Mouse (Mus musculus) midbrain, embryonic 14.5 days (tissue): ENCODE results near the gene Rnf34. TPM values are rescaled to one million over a fixed set of nuclear protein-coding genes. Genes with fewer than 3 reads are reported as not detected.

ENCODE experiments used
- ATAC-seq: fragments of 200-750 bp; cut with Nextera tagmentation; 2 replicates; pipeline ENCODE4 v1.8.0; 2017; ENCODE audit warnings: moderate number of reproducible peaks, moderate library complexity; ENCODE audit not compliant: low FRiP score, low TSS enrichment
- DNase-seq: peaks from one replicate; pipeline ENCODE4 v3.0.0-alpha.2; 2015
- H3K27ac ChIP-seq: fragments of 300-500 bp; sonication (generic); replicated peaks from 2 replicates; pipeline ENCODE4 v1.5.1; 2014; ENCODE audit warnings: mild to moderate bottlenecking, low read depth, low read length, moderate library complexity
- H3K27me3 ChIP-seq: fragments of 300-500 bp; sonication (generic); 2 replicates; pipeline ENCODE4 v1.6.1; 2014; ENCODE audit warnings: low read length, control low read depth, mixed read lengths; ENCODE audit not compliant: control insufficient read depth, insufficient read depth
- H3K36me3 ChIP-seq: fragments of 300-500 bp; sonication (generic); 2 replicates; pipeline ENCODE4 v1.6.1; 2014; ENCODE audit warnings: low read length, control low read depth; ENCODE audit not compliant: control insufficient read depth, insufficient read depth
- H3K4me1 ChIP-seq: fragments of 300-500 bp; sonication (generic); 2 replicates; pipeline ENCODE4 v1.6.1; 2014; ENCODE audit warnings: mild to moderate bottlenecking, antibody characterized with exemption, low read length, control low read depth; ENCODE audit not compliant: control insufficient read depth, insufficient read depth
- H3K4me2 ChIP-seq: fragments of 300-500 bp; sonication (generic); 2 replicates; pipeline ENCODE4 v1.6.1; 2014; ENCODE audit warnings: mild to moderate bottlenecking, low read length, moderate library complexity
- H3K4me3 ChIP-seq: fragments of 300-500 bp; sonication (generic); replicated peaks from 2 replicates; pipeline ENCODE4 v1.5.1; 2014; ENCODE audit warnings: low read depth, low read length
- H3K9ac ChIP-seq: fragments of 300-500 bp; sonication (generic); replicated peaks from 2 replicates; pipeline ENCODE4 v1.6.1; 2014; ENCODE audit warnings: mild to moderate bottlenecking, low read length, moderate library complexity
- H3K9me3 ChIP-seq: fragments of 300-500 bp; sonication (generic); 2 replicates; pipeline ENCODE4 v1.6.1; 2016; ENCODE audit warnings: low read length, control low read depth, mixed read lengths; ENCODE audit not compliant: control insufficient read depth
- WGBS: fragments of 180-500 bp; shearing (Covaris S2); extraction: QIAGEN DNeasy Blood & Tissue Kit; methylation state at CpG from one replicate; pipeline ENCODE4 v1.1.7; 2014; 5-methylcytosine and 5-hydroxymethylcytosine counted together
- polyA plus RNA-seq: library from polyadenylated mRNA; unstranded; fragments of >200 nt; fragmentation: Nextera tagmentation; extraction: Ambion mirVana; gene quantifications from 2 replicates; pipeline ENCODE4 v1.2.1, GENCODE M21; 2014

The Rnf34 gene
- polyA plus RNA-seq, 1 experiment from 2014 or later = 62.7 TPM

GRCm38 (mm10) chr5:122881313-122881712, 31.5 kb downstream of the Rnf34 start:
- Histone ChIP-seq H3K4me3 (no peak overlapping the region), H3K9ac (no peak overlapping the region), H3K27ac (no peak overlapping the region), H3K9me3 (no peaks in the 10 kb centered on the region), H3K36me3 (peaks cover 66% of the 10 kb centered on the region), H3K4me2 (no peak overlapping the region), H3K27me3 (no peaks in the 10 kb centered on the region), H3K4me1 (no peaks in the 10 kb centered on the region)
- DNase-seq (peak; percentile 86), ATAC-seq (no peak)
- 58% methylated on average over 5 of the region's 5 CpGs for WGBS

DNA sequence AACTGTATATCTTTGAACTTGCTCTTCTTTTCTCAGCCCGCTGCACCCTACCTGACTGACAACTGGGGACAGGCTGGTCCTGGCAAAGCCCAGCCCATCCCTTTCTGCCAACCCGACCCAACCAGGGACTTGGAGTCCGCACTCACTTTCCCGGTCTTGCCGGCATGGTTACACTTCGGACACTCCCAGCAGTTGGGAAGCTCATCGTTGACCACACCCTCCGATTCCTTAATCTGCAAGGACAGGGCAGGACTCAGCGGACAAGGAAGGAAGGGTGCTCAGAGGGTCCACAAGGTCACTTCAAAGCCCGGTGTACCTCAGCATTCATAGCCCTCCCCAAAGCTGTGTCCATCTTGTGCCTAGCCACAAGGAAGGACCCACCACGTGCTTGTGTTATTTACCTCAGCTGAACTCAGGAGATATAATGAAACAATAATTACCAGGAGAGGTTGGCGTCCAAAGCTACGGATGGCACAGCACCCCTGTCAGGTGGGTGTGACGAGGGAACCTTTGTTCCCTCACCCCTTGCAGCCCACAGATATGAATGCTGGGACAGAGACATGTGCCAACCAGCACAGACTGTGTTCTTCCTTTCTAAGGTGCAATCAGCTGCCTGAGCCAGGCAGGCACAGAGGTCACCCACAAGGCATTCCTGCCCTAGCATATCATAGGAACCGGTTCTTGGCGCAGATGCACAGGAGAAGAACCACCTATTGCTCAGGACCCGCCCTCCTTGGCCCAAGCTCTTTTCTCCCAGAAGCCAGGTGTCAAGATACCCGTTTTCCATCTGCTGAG, 32.6 kb downstream of the Rnf34 start:
- Histone ChIP-seq H3K4me1 (no peaks in the 10 kb centered on the region), H3K9ac (no peak overlapping the region), H3K36me3 (peaks cover 60% of the 10 kb centered on the region), H3K27me3 (no peaks in the 10 kb centered on the region), H3K4me3 (no peak overlapping the region), H3K9me3 (no peaks in the 10 kb centered on the region), H3K27ac (no peak overlapping the region), H3K4me2 (no peak overlapping the region)
- no peak for ATAC-seq
- WGBS = 94% methylated on average over 18 of the region's 18 CpGs
- DNase-seq = no peak

GRCm38 (mm10) chr5:122883237-122883636, 33.4 kb downstream of the Rnf34 start:
- DNase-seq = no peak
- 89% methylated on average over 9 of the region's 9 CpGs for WGBS
- H3K36me3 ChIP-seq = peaks cover 57% of the 10 kb centered on the region

DNA sequence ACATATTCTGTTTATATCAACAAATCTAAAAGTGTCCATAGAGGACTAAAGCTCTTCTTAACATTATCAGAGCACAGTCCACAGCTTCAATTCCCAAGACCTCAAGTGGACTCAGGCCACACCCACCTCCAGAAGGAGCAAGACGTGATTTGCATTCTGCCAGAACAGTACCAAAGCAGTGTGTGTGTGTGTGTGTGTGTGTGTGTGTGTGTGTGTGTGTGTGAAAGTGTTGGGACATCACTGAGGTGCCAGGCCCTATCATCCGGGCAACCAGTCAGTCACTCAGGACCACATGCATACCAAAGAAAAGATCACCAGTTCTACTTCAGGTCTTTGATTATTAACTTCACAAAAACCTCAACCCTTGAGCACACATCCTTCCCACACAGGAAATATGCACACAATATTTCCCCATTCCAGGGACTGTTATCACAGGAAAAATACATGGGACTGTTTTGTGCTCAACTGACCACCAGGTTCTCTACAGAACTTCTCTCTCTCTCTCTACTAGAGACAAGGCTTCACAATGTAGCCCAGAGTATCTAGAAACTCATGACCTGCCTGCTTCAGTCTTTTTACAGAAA, 33.9 kb downstream of the Rnf34 start:
- H3K27me3 ChIP-seq = no peaks in the 10 kb centered on the region
- no peak overlapping the region for H3K27ac ChIP-seq
- no peaks in the 10 kb centered on the region for H3K9me3 ChIP-seq
- H3K4me2 ChIP-seq = no peak overlapping the region
- peaks cover 56% of the 10 kb centered on the region for H3K36me3 ChIP-seq
- no peak overlapping the region for H3K4me3 ChIP-seq
- H3K9ac ChIP-seq = no peak overlapping the region
- WGBS = 51% methylated on average over 2 of the region's 2 CpGs
- H3K4me1 ChIP-seq = 0 out of 2 replicates have a peak, but pooled peaks cover 3% of the 10 kb centered on the region
- no peak for ATAC-seq
- no peak for DNase-seq

More at GRCm38 (mm10) chr5:122883237-122883636, 33.4 kb downstream of the Rnf34 start:
- no peak for ATAC-seq
- H3K9me3 ChIP-seq = no peaks in the 10 kb centered on the region
- no peak overlapping the region for H3K9ac ChIP-seq
- H3K4me3 ChIP-seq = no peak overlapping the region
- H3K27ac ChIP-seq = no peak overlapping the region
- H3K4me2 ChIP-seq = no peak overlapping the region
- 0 out of 2 replicates have a peak, but pooled peaks cover 2% of the 10 kb centered on the region for H3K4me1 ChIP-seq
- H3K27me3 ChIP-seq = no peaks in the 10 kb centered on the region

DNA sequence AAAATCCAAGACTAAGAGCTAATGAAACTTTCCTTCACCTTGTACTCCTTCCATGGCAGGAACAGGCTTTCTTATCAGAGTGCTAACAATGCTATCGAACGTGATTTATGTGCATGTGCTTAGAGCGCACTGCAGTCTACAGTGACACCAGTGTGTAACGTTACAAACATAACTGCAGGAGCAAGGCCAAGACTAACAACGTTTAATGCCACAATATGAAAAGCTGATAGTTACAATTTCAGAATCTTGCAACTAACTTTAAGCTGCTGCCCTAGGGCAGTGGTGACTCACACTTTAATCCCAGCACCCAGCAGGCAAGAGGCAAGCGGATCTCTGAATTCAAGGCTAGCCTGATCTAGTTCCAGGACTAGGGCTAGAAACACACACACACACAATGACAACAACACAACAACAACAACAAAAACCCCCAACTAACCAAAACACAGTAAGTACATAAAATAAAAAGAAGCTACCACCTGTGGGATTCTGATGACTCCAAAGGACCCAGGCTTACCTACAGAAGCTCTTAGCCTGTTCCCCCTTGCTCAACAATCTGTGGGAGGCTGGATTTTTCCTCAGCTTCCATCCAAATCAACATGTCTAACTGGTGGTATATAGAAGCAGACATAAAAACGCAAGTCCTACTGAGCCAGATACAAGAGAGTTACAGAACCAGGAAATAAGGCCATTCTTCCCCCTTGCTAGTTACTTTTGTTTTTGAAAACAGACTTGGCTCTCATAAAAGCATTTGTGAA, 34.9 kb downstream of the Rnf34 start:
- WGBS = 94% methylated on average over 7 of the region's 7 CpGs
- H3K4me3 ChIP-seq = no peak overlapping the region
- H3K27me3 ChIP-seq = no peaks in the 10 kb centered on the region
- no peak overlapping the region for H3K27ac ChIP-seq
- H3K4me1 ChIP-seq = 0 out of 2 replicates have a peak, but pooled peaks cover 3% of the 10 kb centered on the region
- DNase-seq (no peak), ATAC-seq (no peak)
- no peaks in the 10 kb centered on the region for H3K9me3 ChIP-seq
- peaks cover 45% of the 10 kb centered on the region for H3K36me3 ChIP-seq
- no peak overlapping the region for H3K9ac ChIP-seq
- no peak overlapping the region for H3K4me2 ChIP-seq

- H3K27ac ChIP-seq = no peak overlapping the region
- no peak overlapping the region for H3K4me2 ChIP-seq
- H3K9me3 ChIP-seq = no peaks in the 10 kb centered on the region
- H3K36me3 ChIP-seq = peaks cover 25% of the 10 kb centered on the region; the same call in 1 of the 2 replicates
- no peak for DNase-seq
- no peak overlapping the region for H3K9ac ChIP-seq
- ATAC-seq = no peak
- no peaks in the 10 kb centered on the region for H3K27me3 ChIP-seq
- H3K4me1 ChIP-seq = 0 out of 2 replicates have a peak, but pooled peaks cover 3% of the 10 kb centered on the region
- H3K4me3 ChIP-seq = no peak overlapping the region
- WGBS = 86% methylated on average over 9 of the region's 9 CpGs
These were observed 37.2 kb downstream of the Rnf34 start for GRCm38 (mm10) chr5:122887033-122887432.

- no peaks in the 10 kb centered on the region for H3K27me3 ChIP-seq
- DNase-seq (no peak), ATAC-seq (no peak)
- 0 out of 2 replicates have a peak, but pooled peaks cover 3% of the 10 kb centered on the region for H3K4me1 ChIP-seq
- WGBS = 86% methylated on average over 8 of the region's 8 CpGs
- H3K9ac ChIP-seq = no peak overlapping the region
- H3K4me2 ChIP-seq = no peak overlapping the region
- no peak overlapping the region for H3K27ac ChIP-seq
- no peak overlapping the region for H3K4me3 ChIP-seq
- peaks cover 16% of the 10 kb centered on the region; the same call in 1 of the 2 replicates for H3K36me3 ChIP-seq
- H3K9me3 ChIP-seq = no peaks in the 10 kb centered on the region
These were observed 38.2 kb downstream of the Rnf34 start for GRCm38 (mm10) chr5:122887926-122888611.

- Histone ChIP-seq H3K9ac (no peak overlapping the region), H3K4me1 (0 out of 2 replicates have a peak, but pooled peaks cover 3% of the 10 kb centered on the region), H3K27me3 (no peaks in the 10 kb centered on the region), H3K27ac (no peak overlapping the region), H3K36me3 (peaks cover 13% of the 10 kb centered on the region; the same call in 1 of the 2 replicates), H3K4me2 (no peak overlapping the region), H3K4me3 (no peak overlapping the region), H3K9me3 (no peaks in the 10 kb centered on the region)
- DNase-seq (no peak), ATAC-seq (no peak)
- 90% methylated on average over 16 of the region's 16 CpGs for WGBS
These were observed 38.9 kb downstream of the Rnf34 start for GRCm38 (mm10) chr5:122888612-122889214.
